Mouse (Mus musculus): Measurements from ENCODE around the gene Lrrc26. TPM values are rescaled to one million over a fixed set of nuclear protein-coding genes. Genes with fewer than 3 reads are reported as not detected.

Gene Lrrc26
- polyA plus RNA-seq, 2 experiments: not detected

- H3K27me3 ChIP-seq (ENCODE audit: control insufficient read depth, insufficient read depth, low read length): peaks cover 19% of the 10 kb centered on the region
- H3K4me2 ChIP-seq (ENCODE audit: low read depth): peak within 1 kb of the TSS; percentile 48
- H3K27ac ChIP-seq: no peak within 1 kb of the TSS
- H3K36me3 ChIP-seq (replicated peaks; ENCODE audit: control insufficient read depth, insufficient read depth, low read depth): no peaks in the 10 kb centered on the region
- ATAC-seq (ENCODE audit: insufficient read depth): no peak
- H3K4me1 ChIP-seq (replicated peaks; ENCODE audit: control insufficient read depth in 2 of 2, insufficient read depth in 2 of 2, low read length in 1 of 2): no peaks in the 10 kb centered on the region
- DNase-seq (ENCODE audit: low read depth in 3 of 3, low spot score in 3 of 3): peak in 2 of 3 experiments; percentile 37 to 41
- H3K4me3 ChIP-seq (ENCODE audit: insufficient read depth in 1 of 2, low read depth in 2 of 2, low read length in 2 of 2): no peak within 1 kb of the TSS; a peak in 1 of 4 replicates
- 8% methylated on average over 58 of the region's 58 CpGs for WGBS (ENCODE audit: insufficient replicate concordance)
- TF ChIP-seq EP300 (IDR thresholded peaks at IDR 0.05; ENCODE audit: low read depth) (no peak), CTCF (IDR thresholded peaks at IDR 0.05; ENCODE audit: low read depth) (no peak)
- H3K9ac ChIP-seq (replicated peaks): no peak within 1 kb of the TSS
- no peaks in the 10 kb centered on the region for H3K9me3 ChIP-seq (ENCODE audit: control insufficient read depth, low read length)
Observed at GRCm38 (mm10) chr2:25318971-25319773, 29.5 kb downstream of the Lrrc26 start, which contains the start of gene Grin1. Gene Grin1, minus strand, starts transcription at chr2:25319187.

- no peak overlapping the region for H3K4me3 ChIP-seq (ENCODE audit: insufficient read depth in 1 of 2, low read depth in 2 of 2, low read length in 2 of 2)
- H3K27me3 ChIP-seq (ENCODE audit: control insufficient read depth, insufficient read depth, low read length): peaks cover 19% of the 10 kb centered on the region
- H3K9ac ChIP-seq (replicated peaks): no peak overlapping the region
- H3K9me3 ChIP-seq (ENCODE audit: control insufficient read depth, low read length): no peaks in the 10 kb centered on the region
- TF ChIP-seq EP300 (IDR thresholded peaks at IDR 0.05; ENCODE audit: low read depth) (no peak), CTCF (IDR thresholded peaks at IDR 0.05; ENCODE audit: low read depth) (no peak)
- H3K36me3 ChIP-seq (replicated peaks; ENCODE audit: control insufficient read depth, insufficient read depth, low read depth): no peaks in the 10 kb centered on the region
- no peaks in the 10 kb centered on the region for H3K4me1 ChIP-seq (replicated peaks; ENCODE audit: control insufficient read depth in 2 of 2, insufficient read depth in 2 of 2, low read length in 1 of 2)
- no peak overlapping the region for H3K4me2 ChIP-seq (ENCODE audit: low read depth)
- 19% methylated on average over 2 of the region's 2 CpGs for WGBS (ENCODE audit: insufficient replicate concordance)
- H3K27ac ChIP-seq: no peak overlapping the region
- ATAC-seq (ENCODE audit: insufficient read depth): no peak
- no peak for DNase-seq (ENCODE audit: low read depth in 3 of 3, low spot score in 3 of 3)
Observed at GRCm38 (mm10) chr2:25320084-25320483, 30.4 kb downstream of the Lrrc26 start.

DNA sequence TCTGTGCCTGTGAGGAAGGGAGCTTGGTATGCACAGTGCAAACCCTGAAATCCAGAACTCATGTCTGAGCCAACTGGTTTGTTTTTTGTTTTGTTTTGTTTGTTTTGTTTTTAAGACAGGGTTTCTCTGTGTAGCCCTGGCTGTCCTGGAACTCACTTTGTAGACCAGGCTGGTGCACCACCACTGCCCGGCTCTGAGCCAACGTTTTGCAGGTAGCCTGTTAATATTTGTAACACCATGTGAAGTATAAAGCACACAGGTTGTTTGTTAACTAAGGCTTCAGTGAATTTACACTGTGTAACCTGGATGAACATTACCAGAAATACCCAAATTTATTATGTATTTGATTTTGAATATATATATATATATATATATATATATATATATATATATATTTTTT lies 36.3 kb downstream of the Lrrc26 start:
- H3K4me2 ChIP-seq (ENCODE audit: low read depth): no peak overlapping the region
- DNase-seq (ENCODE audit: low read depth in 3 of 3, low spot score in 3 of 3) (no peak), ATAC-seq (ENCODE audit: insufficient read depth) (no peak)
- no peaks in the 10 kb centered on the region for H3K9me3 ChIP-seq (ENCODE audit: control insufficient read depth, low read length)
- H3K4me3 ChIP-seq (ENCODE audit: insufficient read depth in 1 of 2, low read depth in 2 of 2, low read length in 2 of 2): no peak overlapping the region
- 61% methylated on average over 2 of the region's 2 CpGs for WGBS (ENCODE audit: insufficient replicate concordance)
- H3K4me1 ChIP-seq (replicated peaks; ENCODE audit: control insufficient read depth in 2 of 2, insufficient read depth in 2 of 2, low read length in 1 of 2): peaks cover 0 to under 1% of the 10 kb centered on the region in 2 experiments; a peak in 2 of 4 replicates
- H3K27ac ChIP-seq: no peak overlapping the region
- H3K9ac ChIP-seq (replicated peaks): no peak overlapping the region
- no peaks in the 10 kb centered on the region for H3K36me3 ChIP-seq (replicated peaks; ENCODE audit: control insufficient read depth, insufficient read depth, low read depth)
- TF ChIP-seq CTCF (IDR thresholded peaks at IDR 0.05; ENCODE audit: low read depth): no peak
- no peak for TF ChIP-seq EP300 (IDR thresholded peaks at IDR 0.05; ENCODE audit: low read depth)
- H3K27me3 ChIP-seq (ENCODE audit: control insufficient read depth, insufficient read depth, low read length): no peaks in the 10 kb centered on the region; the same call in 1 of the 2 replicates

DNA sequence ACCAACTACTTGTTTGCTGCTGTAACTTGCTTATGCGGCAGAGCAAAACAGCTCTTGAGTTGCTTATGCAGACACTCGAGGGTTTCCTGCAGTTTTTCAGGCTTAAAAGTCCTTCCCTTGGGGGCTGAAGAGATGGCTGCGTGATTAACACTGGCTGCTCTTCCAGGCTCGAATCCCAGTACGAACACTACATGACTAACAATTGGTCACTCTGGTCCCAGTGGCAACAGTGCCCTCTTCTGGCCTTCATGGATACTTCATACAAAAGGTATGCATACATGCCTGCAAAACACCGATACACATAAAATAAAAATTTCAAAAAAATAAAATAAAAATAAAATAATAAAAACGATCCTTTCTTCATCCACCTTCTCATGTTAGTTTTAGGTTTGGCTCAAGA lies 38.7 kb downstream of the Lrrc26 start:
- 35% methylated on average over 7 of the region's 7 CpGs for WGBS (ENCODE audit: insufficient replicate concordance)
- Histone ChIP-seq H3K4me3 (ENCODE audit: insufficient read depth in 1 of 2, low read depth in 2 of 2, low read length in 2 of 2) (no peak overlapping the region), H3K36me3 (replicated peaks; ENCODE audit: control insufficient read depth, insufficient read depth, low read depth) (no peaks in the 10 kb centered on the region), H3K27me3 (ENCODE audit: control insufficient read depth, insufficient read depth, low read length) (no peaks in the 10 kb centered on the region; the same call in 1 of the 2 replicates), H3K27ac (no peak overlapping the region), H3K4me2 (ENCODE audit: low read depth) (no peak overlapping the region), H3K9ac (replicated peaks) (no peak overlapping the region), H3K4me1 (replicated peaks; ENCODE audit: control insufficient read depth in 2 of 2, insufficient read depth in 2 of 2, low read length in 1 of 2) (peaks cover 10% of the 10 kb centered on the region in 2 experiments), H3K9me3 (ENCODE audit: control insufficient read depth, low read length) (no peaks in the 10 kb centered on the region)
- ATAC-seq (ENCODE audit: insufficient read depth) (no peak), DNase-seq (ENCODE audit: low read depth in 3 of 3, low spot score in 3 of 3) (peak in 2 of 3 experiments; percentile 36 to 43)
- TF ChIP-seq CTCF (IDR thresholded peaks at IDR 0.05; ENCODE audit: low read depth) (peak; percentile 74), EP300 (IDR thresholded peaks at IDR 0.05; ENCODE audit: low read depth) (no peak)

GRCm38 (mm10) chr2:25331470-25331869 lies 41.8 kb downstream of the Lrrc26 start:
- no peak for TF ChIP-seq CTCF (IDR thresholded peaks at IDR 0.05; ENCODE audit: low read depth)
- H3K27ac ChIP-seq: no peak overlapping the region
- no peaks in the 10 kb centered on the region for H3K9me3 ChIP-seq (ENCODE audit: control insufficient read depth, low read length)
- no peak for ATAC-seq (ENCODE audit: insufficient read depth)
- H3K4me1 ChIP-seq (replicated peaks; ENCODE audit: control insufficient read depth in 2 of 2, insufficient read depth in 2 of 2, low read length in 1 of 2): peaks cover 12 to 14% of the 10 kb centered on the region in 2 experiments
- 38% methylated on average over 9 of the region's 9 CpGs for WGBS (ENCODE audit: insufficient replicate concordance)
- no peak for DNase-seq (ENCODE audit: low read depth in 3 of 3, low spot score in 3 of 3)
- peak overlapping the region; percentile 95 for H3K9ac ChIP-seq (replicated peaks)
- H3K27me3 ChIP-seq (ENCODE audit: control insufficient read depth, insufficient read depth, low read length): no peaks in the 10 kb centered on the region; the same call in 1 of the 2 replicates
- peaks cover 5% of the 10 kb centered on the region for H3K36me3 ChIP-seq (replicated peaks; ENCODE audit: control insufficient read depth, insufficient read depth, low read depth)
- H3K4me3 ChIP-seq (ENCODE audit: insufficient read depth in 1 of 2, low read depth in 2 of 2, low read length in 2 of 2): peak overlapping the region; percentile 86 to 99
- H3K4me2 ChIP-seq (ENCODE audit: low read depth): peak overlapping the region; percentile 92
